Mouse (Mus musculus) layer of hippocampus, adult 2 months (tissue): ENCODE measurements around the gene Bst2. TPM values are rescaled to one million over a fixed set of nuclear protein-coding genes. Genes with fewer than 3 reads are reported as not detected.

Experiments
- DNase-seq, 2 experiments: peaks; one replicate each; pipeline ENCODE4 v3.0.0; 2022; ENCODE audit warnings: low spot score in 2 of 2
- H3K27ac ChIP-seq: fragments of 200-600 bp; 2 replicates; pipeline ENCODE4 v1.8.1; 2022
- H3K4me3 ChIP-seq: fragments of 200-600 bp; 2 replicates; pipeline ENCODE4 v1.8.1; 2022; ENCODE audit warnings: mild to moderate bottlenecking
- CTCF ChIP-seq: fragments of 200-600 bp; conservative IDR thresholded peaks from 2 replicates; pipeline ENCODE4 v1.8.1; 2022; ENCODE audit warnings: antibody characterized with exemption, mild to moderate bottlenecking, moderate library complexity
- total RNA-seq, 2 experiments: library from RNA; stranded (reverse); gene quantifications; 2 replicates each; pipeline ENCODE4 v1.2.3; 2021

Gene Bst2
- total RNA-seq, 2 experiments from 2014 or later = 3.4 to 5.0 TPM

DNA sequence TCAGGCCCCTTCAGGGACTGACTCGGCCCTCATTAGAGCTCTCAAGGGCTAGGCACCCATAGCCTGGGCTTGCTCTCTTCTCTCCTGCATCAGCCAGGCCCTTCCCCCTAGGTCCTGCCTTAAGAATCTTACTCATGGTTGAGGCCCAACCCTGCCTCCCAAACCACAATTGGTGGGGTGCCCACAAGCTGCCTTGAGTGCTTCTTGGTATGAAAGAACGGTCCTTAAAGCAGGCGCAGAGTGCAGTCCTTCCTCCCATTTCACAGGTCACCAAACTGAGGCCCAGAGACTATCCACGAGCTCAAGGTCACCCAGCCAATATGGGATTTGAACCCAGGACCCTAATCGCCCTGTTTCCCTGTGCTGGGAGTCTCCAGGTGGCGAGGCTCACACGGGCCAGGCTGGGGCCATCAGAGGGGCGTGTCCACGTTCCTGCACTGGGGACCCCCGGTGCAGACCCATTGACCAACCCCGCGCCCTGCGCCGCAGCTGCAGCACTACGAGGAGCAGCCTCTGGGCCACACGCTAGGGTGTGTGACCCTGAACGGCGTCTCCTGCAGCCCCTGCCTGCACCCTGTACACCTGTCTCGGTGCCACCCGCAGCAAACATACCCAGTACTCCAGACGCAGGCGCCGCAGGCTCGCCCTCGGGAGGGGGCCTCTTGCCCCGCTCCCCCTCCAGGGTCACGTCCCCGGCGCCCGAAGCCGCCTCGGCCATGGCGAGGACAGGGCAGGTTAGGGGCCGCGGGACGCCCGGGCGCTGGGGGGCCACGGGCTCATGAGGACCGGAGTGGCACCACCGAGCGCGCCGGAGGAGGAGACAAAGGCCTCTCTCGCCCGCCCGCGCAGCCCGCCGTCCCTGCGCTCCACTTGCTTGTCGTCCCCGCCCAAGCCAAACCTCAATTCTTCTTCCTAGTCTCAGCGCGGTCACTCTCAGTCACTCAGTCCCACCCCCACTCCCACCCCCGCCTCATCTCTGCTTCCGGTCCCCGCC lies 51.8 kb downstream of the Bst2 start, which contains the start of gene Ano8:
Gene Ano8 (minus strand): TSS at position 822 of the 994 bp plus-strand sequence.
- peak within 1 kb of the TSS; percentile 96 for H3K27ac ChIP-seq
- DNase-seq = peak; percentile 88 to 90

DNA sequence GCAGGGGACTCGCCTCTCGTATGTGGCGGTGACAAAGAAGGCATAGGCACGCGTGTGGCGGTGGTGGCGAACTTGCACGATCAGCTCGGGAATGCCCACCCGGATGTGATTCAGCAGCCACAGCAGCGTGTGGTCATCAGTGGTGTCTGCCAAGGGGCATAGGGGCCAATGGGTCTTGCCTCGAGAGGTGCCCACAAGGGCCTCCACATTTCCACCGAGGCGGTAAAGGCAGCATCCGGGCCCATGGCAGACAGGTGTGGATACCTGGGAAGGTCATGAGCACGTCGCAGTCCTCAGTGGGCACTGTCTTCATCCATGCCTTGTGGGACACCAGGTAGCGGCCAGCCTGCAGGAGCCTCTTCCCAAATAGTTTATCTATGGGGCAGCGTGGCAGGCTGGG lies 52.5 kb downstream of the Bst2 start:
- peak overlapping the region; percentile 97 for H3K4me3 ChIP-seq
- no peak for DNase-seq
- TF ChIP-seq CTCF = no peak
- peak overlapping the region; percentile 96; the same call in 1 of the 2 replicates for H3K27ac ChIP-seq

More for the DNA sequence above, 51.8 kb downstream of the Bst2 start, which contains the start of gene Ano8:
- peak within 1 kb of the TSS; percentile 97 for H3K4me3 ChIP-seq
- no peak for TF ChIP-seq CTCF

Other genes starting within 250 kb of the Bst2 start
- gene Use1, start 170.6 kb downstream of the Bst2 start, total RNA-seq = 100 to 1,000 TPM; 107 to 117 TPM
- gene Ocel1, start 166.2 kb downstream of the Bst2 start, total RNA-seq = 10 to 100 TPM; 15.4 to 15.9 TPM
- gene Nr2f6, start 155.5 kb downstream of the Bst2 start, total RNA-seq = 10 to 100 TPM; 41.9 TPM
- 1 to 10 TPM; 3.3 to 4.3 TPM for gene Ushbp1, start 141.7 kb downstream of the Bst2 start, total RNA-seq
- 100 to 1,000 TPM in 1 of 2 experiments, 10 to 100 TPM in 1; 98.3 to 102 TPM for gene Babam1, start 140.6 kb downstream of the Bst2 start, total RNA-seq
- under 1 TPM; 0.67 to 0.88 TPM for gene Ankle1, start 131.4 kb downstream of the Bst2 start, total RNA-seq
- gene Abhd8, start 73.8 kb downstream of the Bst2 start, total RNA-seq = 100 to 1,000 TPM; 260 to 270 TPM
- gene Mrpl34, start 72.5 kb downstream of the Bst2 start, total RNA-seq = 10 to 100 TPM; 39.7 to 45.4 TPM
- 10 to 100 TPM; 83.2 to 89.7 TPM for gene Dda1, start 68.3 kb downstream of the Bst2 start, total RNA-seq
- gene Ano8, start 51.5 kb downstream of the Bst2 start, total RNA-seq = 10 to 100 TPM; 52.9 to 55.3 TPM
- 10 to 100 TPM; 28.7 to 32.1 TPM for gene Gtpbp3, start 49.4 kb downstream of the Bst2 start, total RNA-seq
- 1 to 10 TPM; 7.3 to 7.7 TPM for gene Plvap, start 25.7 kb downstream of the Bst2 start, total RNA-seq
- gene Ccdc194, start 11.7 kb downstream of the Bst2 start, total RNA-seq = not detected
- gene Mvb12a, start 5.5 kb upstream of the Bst2 start, total RNA-seq = 10 to 100 TPM; 33.8 to 34.9 TPM
- under 1 TPM; 0.22 to 0.31 TPM for gene Tmem221, start 21.4 kb upstream of the Bst2 start, total RNA-seq
- not detected for gene Nxnl1, start 29.1 kb upstream of the Bst2 start, total RNA-seq
- 100 to 1,000 TPM; 125 to 126 TPM for gene Slc27a1, start 31.4 kb upstream of the Bst2 start, total RNA-seq
- gene Pgls, start 54.7 kb upstream of the Bst2 start, total RNA-seq = 10 to 100 TPM; 27.5 to 34.4 TPM
- 1 to 10 TPM; 3.8 TPM for gene Fam129c, start 60.2 kb upstream of the Bst2 start, total RNA-seq
- 10 to 100 TPM; 52.4 to 60.1 TPM for gene Colgalt1, start 73.5 kb upstream of the Bst2 start, total RNA-seq
- 100 to 1,000 TPM; 263 to 264 TPM for gene Unc13a, start 134.3 kb upstream of the Bst2 start, total RNA-seq
- gene Jak3, start 138.8 kb upstream of the Bst2 start, total RNA-seq = 1 to 10 TPM; 5.3 TPM
- gene Insl3, start 151.8 kb upstream of the Bst2 start, total RNA-seq = 1 to 10 TPM in 1 of 2 experiments, not detected in 1; 2.1 TPM
- under 1 TPM; 0.72 to 0.81 TPM for gene B3gnt3, start 164.3 kb upstream of the Bst2 start, total RNA-seq
- gene Fcho1, start 188.3 kb upstream of the Bst2 start, total RNA-seq = 100 to 1,000 TPM; 101 to 112 TPM